In genomic region chr15:102962492-102962891, GRCm38 (mm10) we compare ENCODE assay signal across 23 mouse cellular contexts. TPM values are rescaled to one million over a fixed set of nuclear protein-coding genes. Genes with fewer than 3 reads are reported as not detected.
A peak's percentile ranks its signal among the peaks of the same experiment; 100 is the strongest.
DNase-seq lines count a peak whose midpoint lies in the region; ATAC-seq and TF ChIP-seq lines count a peak whose summit lies in the region.
"Had no signal": no experiment of that assay in that cellular context is flagged by ENCODE, and none has a peak within 500 bp of the region (broad histone marks: within the 10 kb centered on the region; RNA-seq: fewer than 3 reads in every experiment).

No protein-coding gene starts in this region.

- H3K4me2 ChIP-seq in intestine, embryonic 16.5 days (ENCODE audit: low read depth, low read length) = no peak overlapping the region
- H3K4me2 ChIP-seq in limb, embryonic 14.5 days (replicated peaks; ENCODE audit: low read depth, low read length, severe bottlenecking) = peak overlapping the region; percentile 54
- H3K4me2 ChIP-seq: embryonic facial prominence, embryonic 15.5 days; forebrain, embryonic 12.5 days; heart, embryonic 15.5 days; liver, embryonic 15.5 days had no signal

- H3K9me3 ChIP-seq in intestine, embryonic 16.5 days (ENCODE audit: control insufficient read depth, low read length) = no peaks in the 10 kb centered on the region
- no peaks in the 10 kb centered on the region for H3K9me3 ChIP-seq in limb, embryonic 14.5 days (ENCODE audit: control insufficient read depth, low read length)
- H3K9me3 ChIP-seq: embryonic facial prominence, embryonic 15.5 days; forebrain, embryonic 12.5 days; heart, embryonic 15.5 days; liver, embryonic 15.5 days had no signal

- H3K36me3 ChIP-seq in intestine, embryonic 16.5 days (ENCODE audit: control insufficient read depth, insufficient read depth, low read length) = no peaks in the 10 kb centered on the region
- no peaks in the 10 kb centered on the region for H3K36me3 ChIP-seq in limb, embryonic 14.5 days (ENCODE audit: control insufficient read depth, insufficient read depth, low read length)
- H3K36me3 ChIP-seq: embryonic facial prominence, embryonic 15.5 days; forebrain, embryonic 12.5 days; heart, embryonic 15.5 days; liver, embryonic 15.5 days had no signal

- no peak for TF ChIP-seq POLR2A in limb, embryonic 14.5 days (IDR thresholded peaks at IDR 0.05; ENCODE audit: borderline replicate concordance, extremely low read depth, insufficient read depth, insufficient read length)

- 0 out of 2 replicates have a peak overlapping the region, but pooled peaks have one; percentile 5 for H3K4me3 ChIP-seq in intestine, embryonic 16.5 days (ENCODE audit: low read length)
- H3K4me3 ChIP-seq in limb, embryonic 14.5 days (replicated peaks; ENCODE audit: low read length) = peak overlapping the region; percentile 21
- H3K4me3 ChIP-seq: embryonic facial prominence, embryonic 15.5 days; forebrain, embryonic 12.5 days; heart, embryonic 15.5 days; liver, embryonic 15.5 days had no signal

- H3K9ac ChIP-seq in intestine, embryonic 16.5 days (ENCODE audit: low read depth, low read length) = no peak overlapping the region
- H3K9ac ChIP-seq in limb, embryonic 14.5 days (ENCODE audit: low read depth, low read length, severe bottlenecking) = peak overlapping the region; percentile 40
- H3K9ac ChIP-seq: embryonic facial prominence, embryonic 15.5 days; forebrain, embryonic 12.5 days; heart, embryonic 15.5 days; liver, embryonic 15.5 days had no signal

- peaks cover 10% of the 10 kb centered on the region; the same call in 1 of the 2 replicates for H3K4me1 ChIP-seq in intestine, embryonic 16.5 days (ENCODE audit: control insufficient read depth, insufficient read depth, low read length)
- peaks cover 12% of the 10 kb centered on the region; the same call in 1 of the 2 replicates for H3K4me1 ChIP-seq in limb, embryonic 14.5 days (ENCODE audit: control insufficient read depth, insufficient read depth, low read length)
- H3K4me1 ChIP-seq: liver, embryonic 15.5 days had no signal

- WGBS in intestine, embryonic 16.5 days = 3% methylated on average over 13 of the region's 13 CpGs
- 4% methylated on average over 13 of the region's 13 CpGs for WGBS in limb, embryonic 14.5 days

- DNase-seq in gastrocnemius, postnatal 14 days = peak; percentile 5
- no peak for DNase-seq in gastrocnemius, postnatal 10 days
- DNase-seq in 3134 (ENCODE audit: extremely low read depth, insufficient read length, low spot score) = peak; percentile 51
- no peak for DNase-seq in limb, embryonic 14.5 days (ENCODE audit: low spot score)
- DNase-seq in frontal cortex, postnatal 10 days (ENCODE audit: low spot score in 2 of 2) = no peak
- no peak for DNase-seq in frontal cortex, adult 2 months (ENCODE audit: extremely low spot score in 1 of 2, low spot score in 1 of 2)
- no peak for DNase-seq in ovary, postnatal 14 days (ENCODE audit: low spot score)
- DNase-seq: adrenal gland, adult 8-10 months; B cell, adult 2 months; cerebellum, adult 2 months; lung, postnatal 14 days had no signal

- no peak overlapping the region for H3K27ac ChIP-seq in intestine, embryonic 16.5 days (ENCODE audit: low read length)
- peak overlapping the region; percentile 61 for H3K27ac ChIP-seq in limb, embryonic 14.5 days (replicated peaks; ENCODE audit: low read depth, low read length)
- H3K27ac ChIP-seq: embryonic facial prominence, embryonic 15.5 days; forebrain, embryonic 12.5 days; heart, embryonic 15.5 days; liver, embryonic 15.5 days had no signal

- ATAC-seq in intestine, embryonic 16.5 days = no peak
- ATAC-seq in limb, embryonic 14.5 days (ENCODE audit: low FRiP score, low read depth) = no peak

- intact Hi-C loops in gastrocnemius, postnatal 14 days (cut with DNase I; ENCODE audit: low total_unique reads) = no loop called here

- H3K27me3 ChIP-seq in intestine, embryonic 16.5 days (replicated peaks; ENCODE audit: control insufficient read depth, insufficient read depth, low read length) = peaks cover 86% of the 10 kb centered on the region
- H3K27me3 ChIP-seq in limb, embryonic 14.5 days (ENCODE audit: control insufficient read depth, insufficient read depth, low read length) = peaks cover 90% of the 10 kb centered on the region

RNA-seq across cellular contexts. Expression of gene Hoxc10, which starts 4.1 kb away (rescaled TPM):
- total RNA-seq in gastrocnemius, postnatal 14 days (2021) = 10 to 100 TPM; 47.9 to 48.0 TPM
- total RNA-seq in gastrocnemius, postnatal 10 days (2021) = 10 to 100 TPM; 50.7 to 51.2 TPM
- polyA plus RNA-seq in intestine, embryonic 16.5 days (2015; fragmentation: Nextera tagmentation; extraction: Ambion mirVana) = 1.1 and 1.3 TPM in 2 replicates
- 9.7 and 14.3 TPM in 2 replicates for polyA plus RNA-seq in limb, embryonic 14.5 days (2012; rRNA removed)
- polyA plus RNA-seq in limb, embryonic 14.5 days (2014; fragmentation: Nextera tagmentation; extraction: Ambion mirVana) = 5.8 and 6.0 TPM in 2 replicates
- polyA plus RNA-seq in frontal cortex, adult 2 months (2012; rRNA removed) = not detected in 2 replicates
- total RNA-seq: layer of hippocampus, postnatal 10 days; left cerebral cortex, postnatal 25 days; megakaryocyte-erythroid progenitor cell, adult 5-6 weeks; monocyte, adult 5-6 weeks had no signal
- polyA plus RNA-seq: cerebellum, adult 2 months; embryonic facial prominence, embryonic 15.5 days; forebrain, embryonic 12.5 days; heart, embryonic 15.5 days; hindbrain, embryonic 11.5 days; liver, embryonic 15.5 days had no signal

RNA-seq across cellular contexts. Expression of gene Hoxc5, which starts 4.8 kb away (rescaled TPM):
- 1 to 10 TPM; 1.4 to 1.8 TPM for total RNA-seq in gastrocnemius, postnatal 14 days (2021)
- 1 to 10 TPM; 2.1 to 3.6 TPM for total RNA-seq in gastrocnemius, postnatal 10 days (2021)
- polyA plus RNA-seq in intestine, embryonic 16.5 days (2015; fragmentation: Nextera tagmentation; extraction: Ambion mirVana) = 6.8 and 7.2 TPM in 2 replicates
- 7.6 and 9.0 TPM in 2 replicates for polyA plus RNA-seq in limb, embryonic 14.5 days (2012; rRNA removed)
- polyA plus RNA-seq in limb, embryonic 14.5 days (2014; fragmentation: Nextera tagmentation; extraction: Ambion mirVana) = 2.6 and 3.5 TPM in 2 replicates
- not detected in 2 replicates for polyA plus RNA-seq in frontal cortex, adult 2 months (2012; rRNA removed)
- total RNA-seq: layer of hippocampus, postnatal 10 days; left cerebral cortex, postnatal 25 days; megakaryocyte-erythroid progenitor cell, adult 5-6 weeks; monocyte, adult 5-6 weeks had no signal
- polyA plus RNA-seq: forebrain, embryonic 12.5 days had no signal

RNA-seq across cellular contexts. Expression of gene Hoxc11, which starts 8.3 kb away (rescaled TPM):
- 1 to 10 TPM; 6.6 to 9.1 TPM for total RNA-seq in gastrocnemius, postnatal 14 days (2021)
- total RNA-seq in gastrocnemius, postnatal 10 days (2021) = 1 to 10 TPM; 8.4 to 9.6 TPM
- polyA plus RNA-seq in intestine, embryonic 16.5 days (2015; fragmentation: Nextera tagmentation; extraction: Ambion mirVana) = 0.06 TPM in 1 of 2 replicates, not detected in the other
- polyA plus RNA-seq in limb, embryonic 14.5 days (2012; rRNA removed) = 7.4 and 7.6 TPM in 2 replicates
- polyA plus RNA-seq in limb, embryonic 14.5 days (2014; fragmentation: Nextera tagmentation; extraction: Ambion mirVana) = 1.4 TPM in 2 replicates
- not detected in 2 replicates for polyA plus RNA-seq in frontal cortex, adult 2 months (2012; rRNA removed)
- total RNA-seq: adrenal gland, adult 8-10 months; ES-E14; layer of hippocampus, postnatal 10 days; left cerebral cortex, postnatal 25 days; megakaryocyte-erythroid progenitor cell, adult 5-6 weeks; monocyte, adult 5-6 weeks had no signal
- polyA plus RNA-seq: cerebellum, adult 2 months; embryonic facial prominence, embryonic 15.5 days; forebrain, embryonic 12.5 days; heart, embryonic 15.5 days; hindbrain, embryonic 11.5 days; liver, embryonic 15.5 days had no signal

RNA-seq across cellular contexts. Expression of gene Hoxc9, which starts 13.7 kb away (rescaled TPM):
- total RNA-seq in gastrocnemius, postnatal 14 days (2021) = 1 to 10 TPM; 5.7 to 5.8 TPM
- total RNA-seq in gastrocnemius, postnatal 10 days (2021) = 1 to 10 TPM; 6.5 to 8.2 TPM
- 0.49 and 0.76 TPM in 2 replicates for polyA plus RNA-seq in intestine, embryonic 16.5 days (2015; fragmentation: Nextera tagmentation; extraction: Ambion mirVana)
- polyA plus RNA-seq in limb, embryonic 14.5 days (2012; rRNA removed) = 2.1 TPM in 2 replicates
- polyA plus RNA-seq in limb, embryonic 14.5 days (2014; fragmentation: Nextera tagmentation; extraction: Ambion mirVana) = 1.1 and 1.3 TPM in 2 replicates
- not detected in 2 replicates for polyA plus RNA-seq in frontal cortex, adult 2 months (2012; rRNA removed)
- total RNA-seq: layer of hippocampus, postnatal 10 days; left cerebral cortex, postnatal 25 days; megakaryocyte-erythroid progenitor cell, adult 5-6 weeks; monocyte, adult 5-6 weeks had no signal
- polyA plus RNA-seq: cerebellum, adult 2 months; embryonic facial prominence, embryonic 15.5 days; forebrain, embryonic 12.5 days; heart, embryonic 15.5 days; hindbrain, embryonic 11.5 days; liver, embryonic 15.5 days had no signal

RNA-seq across cellular contexts. Expression of gene Hoxc12, which starts 25.9 kb away (rescaled TPM):
- total RNA-seq in gastrocnemius, postnatal 14 days (2021) = under 1 TPM in 1 of 2 experiments, not detected in 1; 0.22 TPM
- not detected for total RNA-seq in gastrocnemius, postnatal 10 days (2021)
- not detected in 2 replicates for polyA plus RNA-seq in intestine, embryonic 16.5 days (2015; fragmentation: Nextera tagmentation; extraction: Ambion mirVana)
- polyA plus RNA-seq in limb, embryonic 14.5 days (2012; rRNA removed) = 3.6 and 4.5 TPM in 2 replicates
- polyA plus RNA-seq in limb, embryonic 14.5 days (2014; fragmentation: Nextera tagmentation; extraction: Ambion mirVana) = 4.0 and 4.2 TPM in 2 replicates
- polyA plus RNA-seq in frontal cortex, adult 2 months (2012; rRNA removed) = not detected in 2 replicates
- total RNA-seq: adrenal gland, adult 8-10 months; layer of hippocampus, postnatal 10 days; left cerebral cortex, postnatal 25 days; megakaryocyte-erythroid progenitor cell, adult 5-6 weeks; monocyte, adult 5-6 weeks had no signal
- polyA plus RNA-seq: cerebellum, adult 2 months; forebrain, embryonic 12.5 days; gonadal fat pad, adult 2 months; heart, embryonic 15.5 days; hindbrain, embryonic 11.5 days; liver, embryonic 15.5 days had no signal

Comparison
In these comparisons a context has a peak if more than half of its experiments do, and no peak if none do; other contexts are left out.
1. DNase-seq: peak in gastrocnemius, postnatal 14 days (single experiment) and 3134 (single experiment); none in gastrocnemius, postnatal 10 days (single experiment), limb, embryonic 14.5 days (single experiment), frontal cortex, postnatal 10 days (0 of 2), frontal cortex, adult 2 months (0 of 2) and ovary, postnatal 14 days (single experiment).